Mouse (Mus musculus) liver, embryonic 16.5 days (tissue): ENCODE data around the gene Fam43a. TPM values are rescaled to one million over a fixed set of nuclear protein-coding genes. Genes with fewer than 3 reads are reported as not detected.

ENCODE experiments used
- polyA plus RNA-seq: library from polyadenylated mRNA; unstranded; fragments of >200 nt; fragmentation: Nextera tagmentation; extraction: Ambion mirVana; gene quantifications from 2 replicates; pipeline ENCODE4 v1.2.1, GENCODE M21; 2015

Gene Fam43a
- polyA plus RNA-seq, 1 experiment from 2014 or later = 7.1 TPM

Other genes starting within 250 kb of the Fam43a start
- 5.1 and 6.0 TPM in 2 replicates for gene Atp13a3, start 193.7 kb upstream of the Fam43a start, polyA plus RNA-seq
- gene Tmem44, start 48.9 kb upstream of the Fam43a start, polyA plus RNA-seq = 0.68 and 0.71 TPM in 2 replicates
- 17.5 and 19.7 TPM in 2 replicates for gene Lsg1, start 12.1 kb upstream of the Fam43a start, polyA plus RNA-seq